8 mouse cellular contexts compared by ENCODE assay signal in the genomic region with DNA sequence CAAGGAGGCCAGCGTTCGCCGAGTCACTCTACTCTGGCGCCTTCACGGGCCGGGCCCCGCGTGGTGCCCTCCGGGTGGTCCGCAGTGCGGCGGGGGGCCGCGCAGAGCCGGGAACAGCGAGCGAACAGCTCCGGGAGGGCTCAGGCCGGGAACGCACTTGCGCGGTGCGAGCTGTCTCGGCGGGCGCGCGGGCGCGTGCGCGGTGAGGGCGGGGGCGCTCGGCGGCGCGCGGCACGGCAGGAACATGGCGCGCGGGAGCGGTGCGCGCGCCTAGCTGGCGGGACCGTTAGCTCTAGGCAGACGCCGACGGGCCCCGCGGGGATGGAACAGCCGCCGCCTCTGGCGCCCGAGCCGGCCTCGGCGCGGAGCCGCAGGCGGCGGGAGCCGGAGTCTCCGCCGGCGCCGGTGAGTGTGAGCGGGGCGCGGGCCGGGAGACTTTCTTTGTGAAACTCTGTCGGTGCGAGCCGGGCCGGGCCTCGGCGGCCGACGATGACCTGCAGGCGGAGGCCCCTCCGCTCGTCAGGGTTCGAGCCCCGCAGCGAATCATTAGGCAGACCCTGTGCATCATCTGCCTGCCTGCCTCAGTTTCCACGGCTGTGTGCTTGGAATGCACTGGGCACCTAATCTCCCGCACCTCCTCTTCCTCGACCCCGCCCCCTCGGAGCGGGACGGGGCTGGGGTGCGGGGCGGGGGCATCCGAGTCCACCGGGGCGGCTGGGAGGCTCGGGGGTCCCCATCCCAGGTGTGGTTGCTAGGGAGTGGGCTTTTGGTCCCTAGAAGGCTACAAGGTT. TPM values are rescaled to one million over a fixed set of nuclear protein-coding genes. Genes with fewer than 3 reads are reported as not detected.
DNase-seq lines count a peak whose midpoint lies in the region; TF ChIP-seq lines count a peak whose summit lies in the region.

Gene Ttc28, plus strand, starts transcription at position 220 of the 791 bp plus-strand sequence.

- peak; percentile 72; the same call in 1 of the 2 replicates for TF ChIP-seq POLR2A in cortical plate, adult 2 months (IDR thresholded peaks at IDR 0.05; ENCODE audit: extremely low read depth, insufficient read depth, low read length)

- TF ChIP-seq CTCF in cortical plate, adult 2 months (IDR thresholded peaks at IDR 0.05; ENCODE audit: extremely low read depth, insufficient read depth, low read length): no peak

- peak within 1 kb of the TSS; percentile 43 for H3K4me3 ChIP-seq in cortical plate, adult 2 months (ENCODE audit: insufficient read depth, low read length)
- peak within 1 kb of the TSS; percentile 98 for H3K4me3 ChIP-seq in megakaryocyte, embryonic 14.5 days (replicated peaks)

- peak; percentile 91 to 96 for DNase-seq in adrenal gland, adult (ENCODE audit: inconsistent age in 2 of 2, low spot score in 1 of 2)
- peak; percentile 93 for DNase-seq in gastrocnemius, postnatal 10 days
- peak; percentile 78 for DNase-seq in induced T-regulatory cell, adult 2 months (ENCODE audit: low read depth)
- DNase-seq in left cerebral cortex, adult 9 months (ENCODE audit: low spot score in 2 of 2): peak; percentile 52 to 87
- DNase-seq in right cerebral cortex, postnatal 14 days: peak; percentile 90
- DNase-seq in urinary bladder, postnatal 25 days (ENCODE audit: low spot score): peak; percentile 85

- H3K4me1 ChIP-seq in cortical plate, adult 2 months (ENCODE audit: control insufficient read depth, insufficient read depth, low read length): no peaks in the 10 kb centered on the region; the same call in 1 of the 2 replicates
- H3K4me1 ChIP-seq in megakaryocyte, embryonic 14.5 days: peaks cover 11% of the 10 kb centered on the region

- H3K36me3 ChIP-seq in megakaryocyte, embryonic 14.5 days (replicated peaks; ENCODE audit: low read length): peaks cover 15% of the 10 kb centered on the region

- no peaks in the 10 kb centered on the region for H3K9me3 ChIP-seq in megakaryocyte, embryonic 14.5 days

- H3K27ac ChIP-seq in cortical plate, adult 2 months (ENCODE audit: insufficient read depth, low read length): no peak within 1 kb of the TSS

- peaks cover 10% of the 10 kb centered on the region for H3K27me3 ChIP-seq in megakaryocyte, embryonic 14.5 days (replicated peaks)

RNA-seq across cellular contexts. Expression of gene Ttc28, which starts in this region (rescaled TPM):
- polyA plus RNA-seq in cortical plate, adult 2 months (2012; rRNA removed): 3.7 and 3.9 TPM in 2 replicates
- total RNA-seq in gastrocnemius, postnatal 10 days (2021): 10 to 100 TPM; 24.5 to 25.2 TPM
- polyA plus RNA-seq in megakaryocyte, embryonic 14.5 days (2012; ENCODE audit: insufficient read depth, low replicate concordance): 6.7 TPM in 2 replicates
